Comparison of ENCODE assay signal across 17 mouse cellular contexts in genomic region chr15:25949696-25950095, GRCm38 (mm10).
"Had no signal": no experiment of that assay in that cellular context is flagged by ENCODE, and none has a peak within 500 bp of the region (broad histone marks: within the 10 kb centered on the region; RNA-seq: fewer than 3 reads in every experiment).

No protein-coding gene starts in this region.

- H3K4me3 ChIP-seq: lung, embryonic 15.5 days; megakaryocyte, embryonic 14.5 days; midbrain, embryonic 13.5 days; midbrain, embryonic 15.5 days; neural tube, embryonic 12.5 days; stomach, embryonic 15.5 days had no signal

- ATAC-seq: lung, postnatal 0 days; midbrain, embryonic 13.5 days; midbrain, embryonic 15.5 days had no signal

- H3K27me3 ChIP-seq: lung, embryonic 15.5 days; megakaryocyte, embryonic 14.5 days; midbrain, embryonic 13.5 days; midbrain, embryonic 15.5 days; neural tube, embryonic 12.5 days; stomach, embryonic 15.5 days had no signal

- H3K4me1 ChIP-seq: lung, embryonic 15.5 days; megakaryocyte, embryonic 14.5 days; midbrain, embryonic 13.5 days; midbrain, embryonic 15.5 days; neural tube, embryonic 12.5 days had no signal

- H3K9me3 ChIP-seq: lung, embryonic 15.5 days; megakaryocyte, embryonic 14.5 days; midbrain, embryonic 13.5 days; midbrain, embryonic 15.5 days; neural tube, embryonic 12.5 days; stomach, embryonic 15.5 days had no signal

- DNase-seq: lung, adult 2 months; lung, postnatal 14 days; lung, postnatal 36 days; right cerebral cortex, postnatal 14 days; thymus, adult 2 months; thymus, postnatal 25 days; thymus, postnatal 4 days had no signal

- H3K9ac ChIP-seq: lung, embryonic 15.5 days; midbrain, embryonic 13.5 days; midbrain, embryonic 15.5 days; neural tube, embryonic 12.5 days; stomach, embryonic 15.5 days had no signal

- H3K27ac ChIP-seq: lung, embryonic 15.5 days; macrophage; midbrain, embryonic 13.5 days; midbrain, embryonic 15.5 days; neural tube, embryonic 12.5 days; stomach, embryonic 15.5 days; stomach, postnatal 0 days had no signal

- H3K36me3 ChIP-seq: lung, embryonic 15.5 days; midbrain, embryonic 13.5 days; midbrain, embryonic 15.5 days; neural tube, embryonic 12.5 days; stomach, embryonic 15.5 days had no signal

- H3K4me2 ChIP-seq: lung, embryonic 15.5 days; midbrain, embryonic 11.5 days; midbrain, embryonic 13.5 days; midbrain, embryonic 15.5 days; neural tube, embryonic 12.5 days; stomach, embryonic 15.5 days had no signal
